Mouse (Mus musculus): ENCODE data around the gene Col18a1.

DNA sequence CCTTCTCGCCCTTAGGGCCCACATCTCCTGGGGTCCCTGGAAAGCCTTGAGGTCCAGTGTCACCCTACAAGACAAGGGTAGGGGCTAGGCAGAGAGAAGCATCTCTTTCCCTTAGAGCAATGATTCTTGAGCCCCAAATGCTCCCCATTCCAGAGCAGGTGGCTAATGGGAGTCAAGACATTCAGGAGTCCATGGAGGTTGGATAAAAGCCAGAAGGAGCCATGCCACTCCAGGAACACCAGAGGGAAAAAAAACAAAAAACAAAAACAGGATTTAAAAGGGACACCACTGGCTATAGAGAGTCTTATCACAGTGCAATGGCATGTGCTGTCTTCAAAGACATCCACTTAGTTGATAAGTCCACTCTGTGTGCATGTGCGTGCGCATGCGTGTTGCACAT, 87.9 kb downstream of the Col18a1 start:
- TF ChIP-seq CTCF (IDR thresholded peaks at IDR 0.05; ENCODE audit: extremely low read depth, insufficient read length, insufficient replicate concordance, low read depth, low read length) = no peak
- no peak for TF ChIP-seq POLR2A (IDR thresholded peaks at IDR 0.05; ENCODE audit: low read depth, low read length)

All from small intestine, adult 2 months (tissue).